Mouse (Mus musculus) adipose tissue, adult 10 weeks (tissue): ENCODE results near the gene Ovch2. TPM values are rescaled to one million over a fixed set of nuclear protein-coding genes. Genes with fewer than 3 reads are reported as not detected.

Experiments used
- polyA plus RNA-seq: library from polyadenylated mRNA; stranded (reverse); fragments of 350-450 nt; fragmentation: Illumina TruSeq; extraction: RNeasy Lipid Tissue Mini Kit (QIAGEN cat#74804); gene quantifications from one replicate; pipeline ENCODE4 v1.2.3, GENCODE M21; 2014; ENCODE audit warnings: low read depth, low replicate concordance

The Ovch2 gene
- polyA plus RNA-seq = 426 TPM

DNA sequence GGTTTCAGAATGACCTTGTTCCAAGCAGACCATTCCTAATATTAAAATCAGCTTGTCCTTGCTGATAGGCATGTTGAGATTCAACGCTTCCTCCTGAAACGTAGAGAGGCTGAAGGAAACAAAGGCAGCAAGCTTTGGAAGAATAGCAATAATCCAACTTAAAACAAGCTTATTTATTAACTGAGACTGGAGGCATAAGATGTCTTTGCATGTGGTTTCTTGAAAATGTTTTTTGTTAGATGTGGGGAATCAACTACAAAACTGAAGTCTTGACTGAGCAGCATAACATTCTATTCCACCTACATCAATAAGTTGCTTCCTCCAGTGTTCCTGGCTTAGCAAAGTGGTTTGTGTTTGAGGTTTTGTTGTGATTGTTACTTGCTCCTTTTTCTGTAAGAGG, at the start of gene Ovch2:
Ovch2 (minus strand) TSS at position 101 of the 400 bp plus-strand sequence.

DNA sequence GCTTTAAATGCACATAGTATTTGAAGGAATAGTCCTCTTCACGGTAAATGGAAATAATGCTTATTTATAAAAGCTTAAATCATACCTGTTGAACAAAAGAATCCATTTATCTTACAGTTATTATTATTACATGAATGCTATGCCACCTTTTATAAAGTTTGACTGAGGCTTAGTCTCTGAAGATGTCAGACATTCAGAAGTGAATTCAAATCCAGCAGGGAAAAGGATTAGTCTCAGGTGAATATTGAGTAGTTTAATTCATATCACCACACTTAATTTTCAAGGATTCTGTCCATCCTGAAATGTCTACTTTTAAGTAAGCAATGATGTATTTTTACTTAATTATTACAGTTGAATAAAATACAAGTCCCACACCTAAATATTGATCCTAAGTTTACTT, 46.4 kb upstream of the Ovch2 start, which contains the start of gene Olfr470:
Olfr470 (minus strand) TSS at position 101 of the 400 bp plus-strand sequence.

DNA sequence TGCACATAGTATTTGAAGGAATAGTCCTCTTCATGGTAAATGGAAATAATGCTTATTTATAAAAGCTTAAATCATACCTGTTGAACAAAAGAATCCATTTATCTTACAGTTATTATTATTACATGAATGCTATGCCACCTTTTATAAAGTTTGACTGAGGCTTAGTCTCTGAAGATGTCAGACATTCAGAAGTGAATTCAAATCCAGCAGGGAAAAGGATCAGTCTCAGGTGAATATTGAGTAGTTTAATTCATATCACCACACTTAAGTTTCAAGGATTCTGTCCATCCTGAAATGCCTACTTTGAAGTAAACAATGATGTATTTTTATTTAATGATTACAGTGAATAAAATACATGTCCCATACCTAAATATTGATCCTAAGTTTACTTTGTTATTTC, 24.4 kb upstream of the Ovch2 start, which contains the start of gene Olfr469:
Olfr469 (minus strand) TSS at position 101 of the 400 bp plus-strand sequence.

DNA sequence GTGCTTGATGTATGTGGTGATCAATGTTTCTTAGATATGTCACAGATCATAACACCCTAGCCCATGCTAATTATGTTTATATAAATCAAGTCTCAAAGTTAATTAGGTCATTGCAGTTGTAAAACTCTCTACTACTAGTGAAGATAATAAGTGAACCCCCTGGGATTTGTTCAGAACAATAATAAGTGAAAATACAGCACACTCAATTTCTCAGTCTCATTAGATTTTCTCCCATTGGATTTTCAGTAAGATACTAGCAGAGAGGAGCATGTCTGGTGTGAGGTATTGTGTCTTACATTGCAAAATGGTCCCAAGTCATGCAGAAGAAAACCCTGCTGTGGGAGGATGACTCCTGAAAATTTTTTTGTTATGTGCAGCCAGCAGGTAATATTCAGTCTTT, 11.0 kb upstream of the Ovch2 start, which contains the start of gene Olfr467:
Olfr467 (plus strand) TSS at position 301 of the 400 bp plus-strand sequence.

DNA sequence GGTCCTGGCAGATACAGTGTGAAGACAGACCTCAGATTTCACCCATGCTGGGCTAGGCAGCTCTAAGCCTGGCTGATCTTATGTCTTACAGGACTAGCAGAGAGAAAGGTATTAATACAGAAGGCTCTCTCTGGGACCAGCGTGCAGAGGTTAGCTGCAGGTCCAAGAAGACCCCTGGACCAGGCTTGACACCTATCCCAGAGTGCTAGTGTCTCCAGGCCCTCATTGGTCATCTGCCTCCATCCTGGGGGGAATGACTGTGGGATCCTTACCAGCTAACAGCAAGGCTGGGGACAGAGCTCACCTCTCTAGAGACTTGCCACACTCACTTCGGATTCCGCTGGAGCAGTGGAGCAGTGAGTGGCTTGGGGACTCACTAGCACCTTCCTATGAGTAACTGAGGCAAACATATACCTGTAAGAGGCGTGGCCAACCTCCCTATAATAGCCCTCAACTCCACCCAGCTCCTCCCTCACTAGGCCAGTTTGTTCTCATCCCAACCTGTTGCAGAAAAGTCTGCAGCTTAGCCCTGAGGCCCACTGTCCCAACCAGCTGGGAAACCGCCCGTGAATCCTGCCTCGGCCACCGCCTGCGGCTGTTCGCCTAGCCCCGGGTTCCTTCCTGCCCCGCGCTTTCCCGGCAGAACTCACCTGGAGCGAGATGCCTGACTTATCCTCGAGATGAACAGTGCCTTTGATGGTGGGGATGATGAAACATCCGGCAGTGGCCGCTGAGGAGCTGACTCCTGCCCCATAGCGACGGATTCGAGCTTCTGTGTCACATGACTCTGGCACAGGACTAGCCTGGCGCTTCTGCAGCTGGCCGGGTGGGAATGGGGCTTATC, 43.5 kb downstream of the Ovch2 start, which contains the start of gene Cyb5r2:
Cyb5r2 (minus strand) TSS at position 725 of the 844 bp plus-strand sequence.

Other genes with a start within 250 kb of the Ovch2 start
- 25.6 TPM for gene Olfml1, start 233.8 kb downstream of the Ovch2 start, polyA plus RNA-seq
- 15.1 TPM for gene Ppfibp2, start 206.0 kb downstream of the Ovch2 start, polyA plus RNA-seq
- not detected for gene 5330417H12Rik, start 176.0 kb downstream of the Ovch2 start, polyA plus RNA-seq
- gene Cyb5r2, start 43.2 kb downstream of the Ovch2 start, polyA plus RNA-seq = 10.8 TPM
- 0.94 TPM for gene Olfr467, start 11.1 kb upstream of the Ovch2 start, polyA plus RNA-seq
- gene Olfr469, start 24.3 kb upstream of the Ovch2 start, polyA plus RNA-seq = not detected
- not detected for gene Olfr470, start 46.3 kb upstream of the Ovch2 start, polyA plus RNA-seq
- gene Olfr472, start 96.7 kb upstream of the Ovch2 start, polyA plus RNA-seq = not detected
- not detected for gene Olfr473, start 129.2 kb upstream of the Ovch2 start, polyA plus RNA-seq
- gene Olfr474, start 153.4 kb upstream of the Ovch2 start, polyA plus RNA-seq = not detected
- not detected for gene Olfr476, start 163.6 kb upstream of the Ovch2 start, polyA plus RNA-seq
- not detected for gene Olfr477, start 185.5 kb upstream of the Ovch2 start, polyA plus RNA-seq
- not detected for gene Olfr478, start 232.8 kb upstream of the Ovch2 start, polyA plus RNA-seq
- gene Olfr479, start 249.5 kb upstream of the Ovch2 start, polyA plus RNA-seq = not detected